Mouse (Mus musculus) gonadal fat pad, adult 2 months (tissue): ENCODE measurements around the gene Mme. TPM values are rescaled to one million over a fixed set of nuclear protein-coding genes. Genes with fewer than 3 reads are reported as not detected.

Experiments
- DNase-seq: peaks from one replicate; pipeline ENCODE4 v3.0.0-alpha.2; 2012; ENCODE audit warnings: low read depth
- polyA plus RNA-seq: library from polyadenylated mRNA; depleted of rRNA; stranded (reverse); fragments of >200 nt; gene quantifications from 2 replicates; pipeline ENCODE4 v1.2.3, GENCODE M21; 2012; rRNA removed

The Mme gene
- polyA plus RNA-seq, 1 experiment, result 20.9 TPM

GRCm38 (mm10) chr3:63350704-63351103, 109.4 kb downstream of the Mme start:
- DNase-seq, result no peak

DNA sequence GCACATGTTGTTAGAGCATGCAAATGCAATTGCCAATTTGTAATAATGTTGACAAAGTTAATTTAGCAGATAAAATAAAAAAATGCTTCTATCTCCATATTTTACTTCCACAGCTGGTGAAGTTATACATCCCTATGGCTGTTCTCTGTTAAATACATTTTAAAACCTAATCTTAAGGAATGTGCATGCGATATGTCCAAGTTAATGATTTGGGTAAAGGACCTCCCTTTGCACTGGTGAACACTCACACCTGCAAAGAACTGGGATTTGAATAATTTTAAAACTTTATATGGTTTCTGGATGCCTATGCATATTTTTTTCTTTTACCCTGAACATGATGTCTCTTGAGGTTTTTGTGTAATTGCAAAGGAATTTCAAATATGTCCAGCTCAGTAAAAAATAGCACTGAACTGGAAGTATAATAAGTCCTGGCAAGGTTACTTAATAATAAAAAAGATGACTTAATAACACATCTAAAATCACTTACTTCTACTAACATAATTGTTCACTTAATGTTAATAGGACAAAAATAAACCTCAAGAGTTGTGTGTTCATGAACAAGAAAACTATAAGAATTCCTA, 110.4 kb downstream of the Mme start:
- DNase-seq, result no peak

DNA sequence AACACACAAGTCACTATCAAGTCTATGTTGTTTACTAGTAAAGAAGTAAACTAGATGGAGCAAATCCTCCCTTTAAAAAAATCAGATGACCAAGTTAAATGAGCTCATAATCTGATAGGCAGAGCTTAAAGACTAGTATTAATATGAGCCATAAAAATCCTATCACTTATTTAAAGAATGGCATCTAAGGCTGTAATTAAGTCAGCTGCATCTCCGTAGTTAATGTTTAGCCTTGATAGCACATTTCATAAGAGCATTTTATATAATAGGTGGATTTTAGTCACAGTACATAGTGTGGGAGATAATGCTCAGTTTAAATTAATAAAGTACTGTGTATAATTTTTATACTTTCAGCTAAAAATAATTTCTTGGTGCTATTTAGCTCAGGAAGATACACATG, 118.2 kb downstream of the Mme start:
- DNase-seq, result no peak

- no peak for DNase-seq
These were observed 143.7 kb downstream of the Mme start for GRCm38 (mm10) chr3:63384989-63385388.

DNA sequence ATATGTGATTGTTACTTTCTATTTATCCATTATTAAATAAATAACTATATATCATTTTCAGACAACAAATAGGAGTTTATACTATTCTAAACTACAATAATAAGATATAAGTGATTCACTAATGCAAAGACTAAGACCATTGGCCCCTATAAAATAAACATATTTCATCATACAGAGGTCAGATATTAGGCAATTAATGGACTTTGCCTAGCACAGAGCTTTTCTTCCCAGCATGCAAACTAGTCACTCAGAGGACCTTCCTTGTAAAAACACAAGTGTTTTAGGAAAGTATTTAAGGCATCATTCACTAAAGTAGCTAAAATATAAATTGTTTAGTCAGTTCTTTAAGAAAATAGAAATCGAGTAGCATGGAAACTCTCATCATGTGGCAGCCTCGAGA, 149.4 kb downstream of the Mme start:
- no peak for DNase-seq

DNA sequence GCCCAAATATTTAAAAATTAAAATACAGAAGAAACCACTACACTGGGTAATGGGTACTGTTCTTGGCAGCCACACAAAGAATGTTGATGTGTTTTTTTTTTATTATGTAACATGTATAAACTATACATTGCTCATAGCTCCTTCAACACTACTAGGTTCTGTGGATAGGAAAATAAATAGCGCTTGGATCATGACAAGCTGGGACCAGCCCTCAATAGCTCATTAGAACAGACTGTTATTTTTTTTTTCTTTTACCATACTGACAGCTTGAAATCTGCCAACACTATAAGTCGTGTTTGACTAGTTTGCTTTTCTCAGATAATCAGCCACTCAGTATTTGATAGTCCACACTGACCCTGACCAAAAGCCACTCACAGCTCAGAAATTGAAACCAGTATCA, 150.0 kb downstream of the Mme start:
- DNase-seq, result no peak

DNA sequence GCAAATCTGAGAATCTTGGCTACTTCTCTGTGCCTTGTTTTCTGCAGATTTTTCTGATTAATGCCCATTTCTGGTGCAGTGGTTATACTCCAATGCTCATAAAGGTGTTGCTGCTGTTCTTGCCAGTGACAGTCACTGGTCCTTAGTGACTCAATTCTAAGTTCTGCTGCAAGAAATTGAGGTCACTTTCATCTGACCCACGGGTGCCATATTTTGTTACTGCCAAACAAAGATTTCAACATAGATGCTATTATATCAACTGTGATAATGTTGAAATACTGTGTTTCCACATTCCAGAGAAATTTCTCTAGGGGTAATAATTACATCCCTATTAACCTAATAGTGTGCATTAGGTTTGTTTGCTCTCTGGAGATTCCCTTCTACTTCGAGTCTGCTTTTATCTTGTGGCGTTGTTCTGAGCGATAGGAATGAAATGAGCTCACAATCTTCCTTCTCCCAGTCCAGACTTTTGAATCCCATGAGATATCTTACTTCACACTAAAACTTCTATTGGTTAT, 153.1 kb downstream of the Mme start:
- DNase-seq, result no peak

DNA sequence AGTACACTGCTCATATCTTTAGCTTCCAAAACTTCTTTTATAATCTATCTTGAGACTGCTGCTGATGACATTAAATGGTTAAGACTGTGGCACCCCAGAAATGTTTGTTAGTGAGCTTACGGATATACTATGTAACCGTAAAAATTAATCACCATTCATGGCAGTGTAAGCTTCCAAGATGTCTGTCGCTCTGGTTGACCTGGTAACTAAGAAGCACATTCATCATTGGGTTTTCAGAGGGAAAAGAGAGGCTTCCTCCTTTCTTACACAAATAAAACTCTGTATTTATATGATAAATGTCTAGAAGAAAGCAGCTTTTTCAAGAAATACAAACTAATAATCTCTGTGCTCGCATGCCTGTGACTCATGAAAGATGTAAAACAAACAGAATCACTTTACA, 156.8 kb downstream of the Mme start:
- no peak for DNase-seq

DNA sequence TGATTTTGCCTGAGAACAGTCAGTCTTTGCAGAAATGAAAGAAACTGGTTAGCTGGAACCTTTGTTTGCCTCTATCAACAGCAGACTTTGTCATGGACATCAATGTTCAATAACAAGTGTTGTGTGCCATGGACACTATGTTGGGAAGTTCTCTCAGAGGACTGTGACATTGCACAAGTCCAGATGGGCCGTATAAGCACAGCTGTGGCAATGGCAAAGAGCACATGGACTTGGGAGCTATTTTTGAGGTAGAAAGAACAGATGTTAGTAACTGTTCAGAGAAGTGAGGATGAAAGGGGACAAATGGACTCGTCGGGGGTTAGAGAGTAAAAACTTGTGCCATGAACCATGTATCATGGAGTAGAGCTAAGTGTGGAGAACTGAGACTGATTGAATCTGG, 165.1 kb downstream of the Mme start:
- DNase-seq, result no peak

DNA sequence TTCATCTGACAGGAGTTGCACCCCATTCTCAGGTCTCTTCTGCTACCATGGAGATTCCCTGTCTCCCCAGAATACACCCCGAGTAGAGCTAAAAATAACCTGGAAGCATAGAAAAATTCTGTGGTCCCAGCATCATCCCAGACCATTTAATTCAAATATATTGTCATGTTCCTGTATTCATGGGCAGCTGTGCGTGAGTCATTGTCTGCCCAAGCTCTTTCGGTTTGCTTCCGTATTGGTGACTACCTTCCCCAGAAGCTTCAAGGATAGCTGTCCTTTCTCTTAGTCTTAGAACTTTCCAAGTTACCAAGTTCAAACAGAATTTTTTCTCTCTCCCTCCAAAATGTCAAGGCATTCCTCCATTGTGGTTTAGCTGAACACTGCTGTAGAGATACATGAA, 169.7 kb downstream of the Mme start:
- no peak for DNase-seq

GRCm38 (mm10) chr3:63412220-63412937, 171.0 kb downstream of the Mme start:
- DNase-seq, result no peak

DNA sequence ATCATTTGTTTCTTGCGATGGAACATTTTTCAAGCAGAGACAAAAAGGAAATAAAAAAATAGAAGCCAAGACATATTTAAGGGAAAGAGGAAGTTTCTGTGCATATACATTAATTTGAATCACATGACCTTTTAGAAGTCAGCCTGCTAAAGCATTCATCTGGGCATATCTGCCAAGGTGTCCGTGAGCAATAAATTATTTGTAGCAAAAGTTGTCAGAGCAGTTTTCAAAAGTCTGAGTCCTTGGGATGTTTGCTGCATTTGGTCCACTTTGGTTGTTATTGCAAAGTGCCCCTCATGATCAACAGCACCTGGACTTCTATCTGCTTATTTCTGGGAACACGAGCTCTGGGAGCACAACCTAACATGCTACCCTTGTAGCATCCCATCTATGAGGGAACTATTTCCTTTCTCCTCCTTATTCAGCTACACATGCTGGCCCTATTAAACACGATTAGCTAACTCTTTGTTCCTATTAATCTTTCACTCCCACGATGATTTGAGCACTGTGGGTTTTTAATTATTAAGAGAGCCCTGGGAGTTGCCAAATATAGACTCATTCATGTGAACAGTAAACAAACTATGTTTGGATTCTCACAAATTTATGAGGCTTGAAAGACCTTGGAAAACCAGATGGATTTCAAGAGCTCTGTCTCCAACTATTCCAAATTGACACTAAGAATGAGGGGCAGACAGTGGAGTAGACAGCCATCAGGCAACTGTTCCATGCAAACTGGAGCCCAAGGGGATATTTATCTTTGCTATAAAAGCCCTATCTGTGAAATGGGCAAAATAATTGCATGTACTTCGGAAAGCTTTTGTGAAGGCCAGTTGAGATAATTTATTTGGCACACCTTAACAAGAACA, 171.9 kb downstream of the Mme start:
- no peak for DNase-seq

- no peak for DNase-seq
These were observed 175.9 kb downstream of the Mme start for GRCm38 (mm10) chr3:63417284-63417683.

- DNase-seq, result no peak
These were observed 176.4 kb downstream of the Mme start for GRCm38 (mm10) chr3:63417758-63418157.

DNA sequence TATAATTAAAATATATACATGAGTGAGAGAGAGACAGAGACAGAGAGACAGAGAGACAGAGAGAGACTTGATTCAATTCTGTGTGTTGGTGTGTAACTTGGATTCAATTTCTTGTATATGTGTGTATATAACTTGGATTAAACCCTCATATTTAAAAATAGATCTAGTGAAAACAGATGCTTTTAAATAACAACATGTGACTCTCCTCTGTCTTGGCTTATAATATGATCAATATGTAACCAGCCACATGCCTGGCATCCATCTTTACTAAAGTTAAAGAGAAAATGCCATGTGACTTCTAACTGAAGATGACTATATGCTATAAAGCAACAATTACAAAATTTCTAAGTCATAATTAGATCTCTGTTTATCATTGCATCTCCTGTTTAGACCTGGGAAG, 182.2 kb downstream of the Mme start:
- no peak for DNase-seq

Other genes with a start within 250 kb of the Mme start
- gene Gm34302, start 242.3 kb downstream of the Mme start, polyA plus RNA-seq, result not detected in 2 replicates